Mouse (Mus musculus): ENCODE data around the gene Usp17la. TPM values are rescaled to one million over a fixed set of nuclear protein-coding genes. Genes with fewer than 3 reads are reported as not detected.
"Not testable (repeated sequence)": the region's sequence is repeated elsewhere in the genome, so short reads cannot be mapped to it uniquely, and the experiment has no call there.

The Usp17la gene
- not detected in 2 replicates for polyA plus RNA-seq (2014; fragmentation: Nextera tagmentation; extraction: Ambion mirVana)

- H3K4me1 ChIP-seq (ENCODE audit: control insufficient read depth, insufficient read depth, low read length); H3K9ac ChIP-seq (ENCODE audit: low read depth, low read length); H3K4me2 ChIP-seq (ENCODE audit: low read depth, low read length); H3K36me3 ChIP-seq (ENCODE audit: control insufficient read depth, insufficient read depth, low read length); H3K9me3 ChIP-seq (ENCODE audit: control insufficient read depth, low read length); DNase-seq (ENCODE audit: low spot score); H3K4me3 ChIP-seq (ENCODE audit: low read depth, low read length); H3K27me3 ChIP-seq (replicated peaks; ENCODE audit: control insufficient read depth, insufficient read depth, low read length); ATAC-seq (ENCODE audit: low read depth); H3K27ac ChIP-seq (replicated peaks; ENCODE audit: low read depth, low read length): not testable (repeated sequence)
- WGBS, result 73% methylated on average over 2 of the region's 2 CpGs
Measured at GRCm38 (mm10) chr7:104856709-104857108, at the start of gene Usp17la. TSS of gene Usp17la (plus strand) at chr7:104857009.

GRCm38 (mm10) chr7:104810335-104810734 is 46.5 kb upstream of the Usp17la start:
- not testable (repeated sequence) for H3K4me2 ChIP-seq (ENCODE audit: low read depth, low read length); H3K9me3 ChIP-seq (ENCODE audit: control insufficient read depth, low read length); H3K36me3 ChIP-seq (ENCODE audit: control insufficient read depth, insufficient read depth, low read length); H3K27me3 ChIP-seq (replicated peaks; ENCODE audit: control insufficient read depth, insufficient read depth, low read length); H3K27ac ChIP-seq (replicated peaks; ENCODE audit: low read depth, low read length); H3K4me1 ChIP-seq (ENCODE audit: control insufficient read depth, insufficient read depth, low read length); H3K9ac ChIP-seq (ENCODE audit: low read depth, low read length); DNase-seq (ENCODE audit: low spot score); H3K4me3 ChIP-seq (ENCODE audit: low read depth, low read length); ATAC-seq (ENCODE audit: low read depth)
- 82% methylated on average over 8 of the region's 8 CpGs for WGBS

GRCm38 (mm10) chr7:104842503-104842902 is 14.3 kb upstream of the Usp17la start, which contains the start of gene Usp17lb:
TSS of gene Usp17lb (minus strand) at chr7:104842603.
- Histone ChIP-seq H3K9me3 (ENCODE audit: control insufficient read depth, low read length) (no peaks in the 10 kb centered on the region), H3K27ac (replicated peaks; ENCODE audit: low read depth, low read length) (no peak within 1 kb of the TSS), H3K4me1 (ENCODE audit: control insufficient read depth, insufficient read depth, low read length) (no peaks in the 10 kb centered on the region), H3K27me3 (replicated peaks; ENCODE audit: control insufficient read depth, insufficient read depth, low read length) (no peaks in the 10 kb centered on the region), H3K4me3 (ENCODE audit: low read depth, low read length) (no peak within 1 kb of the TSS), H3K9ac (ENCODE audit: low read depth, low read length) (no peak within 1 kb of the TSS), H3K4me2 (ENCODE audit: low read depth, low read length) (no peak within 1 kb of the TSS), H3K36me3 (ENCODE audit: control insufficient read depth, insufficient read depth, low read length) (no peaks in the 10 kb centered on the region)
- WGBS, result 58% methylated on average over 1 of the region's 1 CpGs
- DNase-seq (ENCODE audit: low spot score) (no peak), ATAC-seq (ENCODE audit: low read depth) (no peak)

DNA sequence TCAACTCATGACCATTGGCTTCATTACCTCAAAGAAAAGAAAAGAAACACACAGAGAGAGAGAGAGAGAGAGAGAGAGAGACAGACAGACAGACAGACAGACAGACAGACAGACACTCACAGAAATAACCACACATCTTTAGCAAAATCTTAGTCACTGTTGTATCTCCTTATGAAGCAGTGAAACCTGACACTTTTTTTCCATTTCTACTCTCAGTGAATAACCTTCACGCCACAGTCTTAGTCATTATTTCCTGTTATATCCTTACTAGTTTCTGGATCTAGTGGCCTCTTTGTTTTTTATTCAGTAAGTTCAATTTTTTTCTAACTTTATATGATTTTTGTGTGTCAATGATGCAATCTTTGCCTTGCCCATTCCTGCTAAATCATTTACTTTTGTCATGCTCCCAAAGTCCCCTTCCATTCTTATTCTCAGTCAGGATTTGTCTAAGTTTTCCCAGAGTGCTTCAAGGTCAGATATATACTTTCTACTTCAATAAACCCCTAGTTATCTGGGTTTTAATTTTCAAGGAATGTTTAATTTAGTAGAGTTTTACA is 13.0 kb upstream of the Usp17la start:
- no peak overlapping the region for H3K27ac ChIP-seq (replicated peaks; ENCODE audit: low read depth, low read length)
- 44% methylated on average over 1 of the region's 1 CpGs for WGBS
- ATAC-seq (ENCODE audit: low read depth) (no peak), DNase-seq (ENCODE audit: low spot score) (no peak)
- H3K4me2 ChIP-seq (ENCODE audit: low read depth, low read length), result no peak overlapping the region
- no peak overlapping the region for H3K4me3 ChIP-seq (ENCODE audit: low read depth, low read length)
- H3K27me3 ChIP-seq (replicated peaks; ENCODE audit: control insufficient read depth, insufficient read depth, low read length), result no peaks in the 10 kb centered on the region
- no peaks in the 10 kb centered on the region for H3K4me1 ChIP-seq (ENCODE audit: control insufficient read depth, insufficient read depth, low read length)
- H3K9ac ChIP-seq (ENCODE audit: low read depth, low read length), result no peak overlapping the region
- no peaks in the 10 kb centered on the region for H3K9me3 ChIP-seq (ENCODE audit: control insufficient read depth, low read length)
- no peaks in the 10 kb centered on the region for H3K36me3 ChIP-seq (ENCODE audit: control insufficient read depth, insufficient read depth, low read length)

DNA sequence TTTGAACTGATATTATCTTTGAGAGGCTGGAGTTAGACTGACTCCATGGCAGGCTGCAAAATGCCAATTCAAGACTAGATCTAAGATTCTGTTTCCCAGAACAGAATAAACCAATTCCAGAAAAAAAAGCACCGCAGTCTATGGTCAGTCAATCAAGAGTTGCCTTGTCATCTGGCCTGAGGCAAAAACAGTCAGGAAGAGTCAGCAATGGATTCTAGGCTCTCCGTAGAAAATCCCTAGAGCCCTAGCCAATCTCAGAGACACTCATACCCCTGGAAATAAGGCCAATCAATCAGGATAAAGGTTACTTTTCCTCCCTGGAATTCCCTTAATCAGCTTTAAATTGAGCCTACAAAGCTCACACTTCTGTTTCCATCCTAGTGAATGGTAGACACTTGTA is 5.3 kb upstream of the Usp17la start:
- not testable (repeated sequence) for DNase-seq (ENCODE audit: low spot score); H3K9me3 ChIP-seq (ENCODE audit: control insufficient read depth, low read length); H3K4me1 ChIP-seq (ENCODE audit: control insufficient read depth, insufficient read depth, low read length); H3K27ac ChIP-seq (replicated peaks; ENCODE audit: low read depth, low read length); H3K9ac ChIP-seq (ENCODE audit: low read depth, low read length); H3K4me2 ChIP-seq (ENCODE audit: low read depth, low read length); H3K4me3 ChIP-seq (ENCODE audit: low read depth, low read length); H3K36me3 ChIP-seq (ENCODE audit: control insufficient read depth, insufficient read depth, low read length); ATAC-seq (ENCODE audit: low read depth); H3K27me3 ChIP-seq (replicated peaks; ENCODE audit: control insufficient read depth, insufficient read depth, low read length)
- 36% methylated on average over 2 of the region's 2 CpGs for WGBS

DNA sequence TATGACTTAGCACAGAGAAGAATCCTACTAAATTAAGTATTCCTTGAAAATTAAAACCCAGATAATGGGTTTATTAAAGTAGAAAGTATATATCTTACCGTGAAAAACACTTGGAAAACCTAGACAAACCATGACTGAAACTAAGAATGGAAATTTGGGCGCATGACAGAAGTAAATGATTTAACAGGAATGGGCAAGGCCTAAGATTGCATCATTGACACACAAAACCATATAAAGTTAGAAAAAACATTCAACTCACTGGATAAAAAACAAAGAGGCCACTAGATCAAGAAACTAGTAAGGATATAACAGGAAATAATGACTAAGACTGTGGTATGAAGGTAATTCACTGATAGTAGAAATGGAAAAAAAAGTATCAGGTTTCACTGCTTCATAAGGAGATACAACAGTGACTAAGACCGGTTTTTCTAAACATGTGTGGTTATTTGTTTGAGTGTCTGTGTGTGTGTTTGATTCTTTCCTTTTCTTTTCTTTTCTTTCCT is 1.5 kb upstream of the Usp17la start:
- Histone ChIP-seq H3K4me3 (ENCODE audit: low read depth, low read length) (no peak overlapping the region), H3K9ac (ENCODE audit: low read depth, low read length) (no peak overlapping the region), H3K27ac (replicated peaks; ENCODE audit: low read depth, low read length) (no peak overlapping the region), H3K4me1 (ENCODE audit: control insufficient read depth, insufficient read depth, low read length) (no peaks in the 10 kb centered on the region), H3K36me3 (ENCODE audit: control insufficient read depth, insufficient read depth, low read length) (no peaks in the 10 kb centered on the region), H3K27me3 (replicated peaks; ENCODE audit: control insufficient read depth, insufficient read depth, low read length) (no peaks in the 10 kb centered on the region), H3K4me2 (ENCODE audit: low read depth, low read length) (no peak overlapping the region), H3K9me3 (ENCODE audit: control insufficient read depth, low read length) (no peaks in the 10 kb centered on the region)
- ATAC-seq (ENCODE audit: low read depth), result no peak
- WGBS, result 66% methylated on average over 3 of the region's 3 CpGs
- DNase-seq (ENCODE audit: low spot score), result no peak

DNA sequence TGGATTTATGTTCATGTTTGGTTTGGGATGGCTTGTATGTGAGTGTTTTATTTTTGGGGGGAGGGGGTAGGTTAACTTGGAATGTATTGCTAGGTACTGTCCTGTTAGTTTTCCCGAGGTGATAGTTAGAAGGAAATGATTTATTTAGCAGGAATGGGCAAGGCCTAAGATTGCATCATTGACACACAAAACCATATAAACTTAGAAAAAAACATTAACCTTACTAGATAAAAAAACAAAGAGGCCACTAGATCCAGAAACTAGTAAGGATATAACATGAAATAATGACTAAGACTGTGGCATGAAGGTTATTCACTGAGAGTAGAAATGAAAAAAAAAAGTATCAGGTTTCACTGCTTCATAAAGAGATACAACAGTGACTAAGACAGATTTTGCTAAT is 874 bp downstream of the Usp17la start:
- H3K4me3 ChIP-seq (ENCODE audit: low read depth, low read length), result no peak overlapping the region
- H3K9ac ChIP-seq (ENCODE audit: low read depth, low read length), result no peak overlapping the region
- ATAC-seq (ENCODE audit: low read depth) (no peak), DNase-seq (ENCODE audit: low spot score) (no peak)
- no peaks in the 10 kb centered on the region for H3K4me1 ChIP-seq (ENCODE audit: control insufficient read depth, insufficient read depth, low read length)
- H3K9me3 ChIP-seq (ENCODE audit: control insufficient read depth, low read length), result no peaks in the 10 kb centered on the region
- H3K27me3 ChIP-seq (replicated peaks; ENCODE audit: control insufficient read depth, insufficient read depth, low read length), result no peaks in the 10 kb centered on the region
- no peak overlapping the region for H3K4me2 ChIP-seq (ENCODE audit: low read depth, low read length)
- H3K36me3 ChIP-seq (ENCODE audit: control insufficient read depth, insufficient read depth, low read length), result no peaks in the 10 kb centered on the region
- H3K27ac ChIP-seq (replicated peaks; ENCODE audit: low read depth, low read length), result no peak overlapping the region
- 73% methylated on average over 1 of the region's 1 CpGs for WGBS

- Histone ChIP-seq H3K36me3 (ENCODE audit: control insufficient read depth, insufficient read depth, low read length) (no peaks in the 10 kb centered on the region), H3K27me3 (replicated peaks; ENCODE audit: control insufficient read depth, insufficient read depth, low read length) (no peaks in the 10 kb centered on the region), H3K4me2 (ENCODE audit: low read depth, low read length) (no peak overlapping the region), H3K4me1 (ENCODE audit: control insufficient read depth, insufficient read depth, low read length) (no peaks in the 10 kb centered on the region), H3K4me3 (ENCODE audit: low read depth, low read length) (no peak overlapping the region), H3K9ac (ENCODE audit: low read depth, low read length) (no peak overlapping the region), H3K27ac (replicated peaks; ENCODE audit: low read depth, low read length) (no peak overlapping the region), H3K9me3 (ENCODE audit: control insufficient read depth, low read length) (no peaks in the 10 kb centered on the region)
- WGBS, result 80% methylated on average over 3 of the region's 3 CpGs
- no peak for ATAC-seq (ENCODE audit: low read depth)
- DNase-seq (ENCODE audit: low spot score), result no peak
Measured at GRCm38 (mm10) chr7:104861381-104861780, 4.6 kb downstream of the Usp17la start.

GRCm38 (mm10) chr7:104877731-104878130 is 20.9 kb downstream of the Usp17la start, which contains the start of gene Olfr665:
TSS of gene Olfr665 (plus strand) at chr7:104878031.
- ATAC-seq (ENCODE audit: low read depth) (no peak), DNase-seq (ENCODE audit: low spot score) (no peak)
- Histone ChIP-seq H3K27ac (replicated peaks; ENCODE audit: low read depth, low read length) (no peak within 1 kb of the TSS), H3K9me3 (ENCODE audit: control insufficient read depth, low read length) (no peaks in the 10 kb centered on the region), H3K9ac (ENCODE audit: low read depth, low read length) (no peak within 1 kb of the TSS), H3K27me3 (replicated peaks; ENCODE audit: control insufficient read depth, insufficient read depth, low read length) (no peaks in the 10 kb centered on the region), H3K4me2 (ENCODE audit: low read depth, low read length) (no peak within 1 kb of the TSS), H3K4me1 (ENCODE audit: control insufficient read depth, insufficient read depth, low read length) (no peaks in the 10 kb centered on the region), H3K4me3 (ENCODE audit: low read depth, low read length) (no peak within 1 kb of the TSS), H3K36me3 (ENCODE audit: control insufficient read depth, insufficient read depth, low read length) (no peaks in the 10 kb centered on the region)
- WGBS, result 32% methylated on average over 1 of the region's 1 CpGs

Measured in embryonic facial prominence, embryonic 14.5 days (tissue).